29 mouse cellular contexts compared by ENCODE assay signal in genomic region chr5:92858576-92858975, GRCm38 (mm10).
DNase-seq lines count a peak whose midpoint lies in the region; ATAC-seq lines count a peak whose summit lies in the region.
"Had no signal": no experiment of that assay in that cellular context is flagged by ENCODE, and none has a peak within 500 bp of the region (broad histone marks: within the 10 kb centered on the region; RNA-seq: fewer than 3 reads in every experiment).

No protein-coding gene starts in this region.

- no peak for ATAC-seq in kidney, embryonic 15.5 days (replicated peaks; ENCODE audit: low FRiP score)
- ATAC-seq: forebrain, embryonic 14.5 days; intestine, postnatal 0 days; liver, embryonic 12.5 days; liver, postnatal 0 days; Patski had no signal

- no peak overlapping the region for H3K4me2 ChIP-seq in kidney, embryonic 15.5 days
- H3K4me2 ChIP-seq: embryonic facial prominence, embryonic 12.5 days; heart, embryonic 12.5 days; hindbrain, embryonic 13.5 days; liver, embryonic 12.5 days; neural tube, embryonic 15.5 days had no signal

- H3K27me3 ChIP-seq in kidney, embryonic 15.5 days: no peaks in the 10 kb centered on the region
- H3K27me3 ChIP-seq: embryonic facial prominence, embryonic 12.5 days; heart, embryonic 12.5 days; hindbrain, embryonic 13.5 days; liver, embryonic 12.5 days; neural tube, embryonic 15.5 days; Patski had no signal

- H3K9me3 ChIP-seq in kidney, embryonic 15.5 days (replicated peaks): no peaks in the 10 kb centered on the region
- H3K9me3 ChIP-seq: embryonic facial prominence, embryonic 12.5 days; heart, embryonic 12.5 days; hindbrain, embryonic 13.5 days; liver, embryonic 12.5 days; neural tube, embryonic 15.5 days had no signal

- 0 out of 2 replicates have a peak overlapping the region, but pooled peaks have one; percentile 21 for H3K27ac ChIP-seq in brown adipose tissue, adult 24 weeks (replicated peaks; ENCODE audit: low read depth, low read length)
- peak overlapping the region; percentile 38; the same call in 1 of the 2 replicates for H3K27ac ChIP-seq in kidney, embryonic 15.5 days
- H3K27ac ChIP-seq: embryonic facial prominence, embryonic 12.5 days; hindbrain, embryonic 13.5 days; layer of hippocampus, adult 2 months; liver, embryonic 12.5 days; neural tube, embryonic 15.5 days had no signal

- DNase-seq in kidney, adult 18-20 months: peak; percentile 58
- no peak for DNase-seq in kidney, postnatal 4 days
- DNase-seq in kidney, postnatal 36 days: peak; percentile 57 to 68
- DNase-seq in spleen, postnatal 36 days (ENCODE audit: low spot score in 2 of 2): no peak
- DNase-seq in ovary, adult 18-20 months (ENCODE audit: low spot score): no peak
- DNase-seq: adrenal gland, postnatal 10 days; cerebellum, adult 11 months; cerebellum, adult 9-10 months; cerebellum, postnatal 36 days; embryo, embryonic 11 days; gastrocnemius, postnatal 25 days; heart, postnatal 4 days; liver, postnatal 0 days; midbrain, embryonic 14.5 days; right cerebral cortex, postnatal 25 days; thymus, adult 18-20 months; thymus, postnatal 25 days had no signal

- WGBS in kidney, embryonic 15.5 days: 89% methylated on average over 4 of the region's 4 CpGs

- peaks cover 8% of the 10 kb centered on the region; the same call in 1 of the 2 replicates for H3K4me1 ChIP-seq in brown adipose tissue, adult 24 weeks (ENCODE audit: control insufficient read depth, insufficient read depth, insufficient read length, low read length)
- peaks cover 29% of the 10 kb centered on the region for H3K4me1 ChIP-seq in kidney, embryonic 15.5 days
- H3K4me1 ChIP-seq: liver, embryonic 12.5 days had no signal

- no peak overlapping the region for H3K9ac ChIP-seq in kidney, embryonic 15.5 days
- H3K9ac ChIP-seq: embryonic facial prominence, embryonic 12.5 days; heart, embryonic 12.5 days; hindbrain, embryonic 13.5 days; liver, embryonic 12.5 days; liver, postnatal 0 days; neural tube, embryonic 15.5 days had no signal

- H3K4me3 ChIP-seq in brown adipose tissue, adult 24 weeks (ENCODE audit: insufficient read depth, low read depth, low read length): no peak overlapping the region
- no peak overlapping the region for H3K4me3 ChIP-seq in kidney, embryonic 15.5 days (replicated peaks)
- H3K4me3 ChIP-seq: embryonic facial prominence, embryonic 12.5 days; heart, embryonic 12.5 days; hindbrain, embryonic 13.5 days; layer of hippocampus, adult 2 months; liver, embryonic 12.5 days; neural tube, embryonic 15.5 days had no signal

- H3K36me3 ChIP-seq in kidney, embryonic 15.5 days: no peaks in the 10 kb centered on the region
- H3K36me3 ChIP-seq: embryonic facial prominence, embryonic 12.5 days; G1E; heart, embryonic 12.5 days; hindbrain, embryonic 13.5 days; liver, embryonic 12.5 days; neural tube, embryonic 15.5 days had no signal

Comparison
In these comparisons a context has a peak if more than half of its experiments do, and no peak if none do; other contexts are left out.
1. DNase-seq: peak in kidney, adult 18-20 months (single experiment) and kidney, postnatal 36 days (2 of 2); none in kidney, postnatal 4 days (0 of 2), spleen, postnatal 36 days (0 of 2) and ovary, adult 18-20 months (single experiment).